Mouse (Mus musculus): ENCODE data around the gene Akt3. TPM values are rescaled to one million over a fixed set of nuclear protein-coding genes. Genes with fewer than 3 reads are reported as not detected.

Gene Akt3
- polyA plus RNA-seq (2012; rRNA removed), result 2.7 and 3.6 TPM in 2 replicates

DNA sequence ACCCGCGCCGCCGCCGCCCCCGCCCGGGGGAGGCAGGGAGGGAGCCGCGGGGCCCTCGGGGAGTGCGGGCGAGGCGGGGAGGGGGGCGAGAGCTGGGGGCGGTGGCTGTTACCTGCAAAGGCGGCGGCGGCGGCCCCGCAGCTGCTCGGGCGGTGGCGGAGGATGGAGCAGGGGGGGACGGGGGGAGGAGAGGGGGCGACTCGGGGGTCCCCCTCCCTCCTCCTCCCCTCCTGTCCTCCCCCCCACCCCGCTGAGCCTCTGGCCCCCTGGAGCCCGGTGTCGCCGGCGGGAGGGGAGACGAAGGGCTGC lies at the start of gene Akt3:
TSS of gene Akt3 (minus strand) at position 170 of the 309 bp plus-strand sequence.
- WGBS, result no CpG with 5 or more reads among the region's 32 CpGs
- H3K27me3 ChIP-seq (replicated peaks; ENCODE audit: control insufficient read depth, insufficient read depth, low read length), result no peaks in the 10 kb centered on the region
- peak within 1 kb of the TSS; percentile 24; the same call in 1 of the 2 replicates for H3K27ac ChIP-seq (ENCODE audit: insufficient read depth, low read depth, low read length)
- no peak for DNase-seq
- H3K4me1 ChIP-seq (ENCODE audit: control insufficient read depth, insufficient read depth, low read length), result no peaks in the 10 kb centered on the region
- H3K4me3 ChIP-seq (ENCODE audit: insufficient read depth, low read depth, low read length), result peak within 1 kb of the TSS; percentile 77
- TF ChIP-seq POLR2A (IDR thresholded peaks at IDR 0.05; ENCODE audit: low read depth, low read length) (no peak), CTCF (conservative IDR thresholded peaks at IDR 0.05; ENCODE audit: insufficient read depth, insufficient read length, low read depth, low read length) (no peak)
- H3K36me3 ChIP-seq (ENCODE audit: control insufficient read depth, insufficient read depth, low read length), result no peaks in the 10 kb centered on the region

- WGBS, result 90% methylated on average over 11 of the region's 11 CpGs
- H3K27me3 ChIP-seq (replicated peaks; ENCODE audit: control insufficient read depth, insufficient read depth, low read length), result no peaks in the 10 kb centered on the region
- no peak overlapping the region for H3K4me3 ChIP-seq (ENCODE audit: insufficient read depth, low read depth, low read length)
- TF ChIP-seq POLR2A (IDR thresholded peaks at IDR 0.05; ENCODE audit: low read depth, low read length), result no peak
- no peak for TF ChIP-seq CTCF (conservative IDR thresholded peaks at IDR 0.05; ENCODE audit: insufficient read depth, insufficient read length, low read depth, low read length)
- H3K4me1 ChIP-seq (ENCODE audit: control insufficient read depth, insufficient read depth, low read length), result no peaks in the 10 kb centered on the region
- no peak overlapping the region for H3K27ac ChIP-seq (ENCODE audit: insufficient read depth, low read depth, low read length)
- no peaks in the 10 kb centered on the region for H3K36me3 ChIP-seq (ENCODE audit: control insufficient read depth, insufficient read depth, low read length)
- no peak for DNase-seq
Observed at GRCm38 (mm10) chr1:177307549-177307948, 49.5 kb upstream of the Akt3 start.

GRCm38 (mm10) chr1:177298231-177298630 lies 40.2 kb upstream of the Akt3 start:
- no peak for TF ChIP-seq CTCF (conservative IDR thresholded peaks at IDR 0.05; ENCODE audit: insufficient read depth, insufficient read length, low read depth, low read length)
- no peak for TF ChIP-seq POLR2A (IDR thresholded peaks at IDR 0.05; ENCODE audit: low read depth, low read length)
- Histone ChIP-seq H3K36me3 (ENCODE audit: control insufficient read depth, insufficient read depth, low read length) (no peaks in the 10 kb centered on the region), H3K27me3 (replicated peaks; ENCODE audit: control insufficient read depth, insufficient read depth, low read length) (no peaks in the 10 kb centered on the region), H3K4me3 (ENCODE audit: insufficient read depth, low read depth, low read length) (no peak overlapping the region), H3K4me1 (ENCODE audit: control insufficient read depth, insufficient read depth, low read length) (no peaks in the 10 kb centered on the region), H3K27ac (ENCODE audit: insufficient read depth, low read depth, low read length) (no peak overlapping the region)
- WGBS, result 93% methylated on average over 1 of the region's 1 CpGs
- no peak for DNase-seq

GRCm38 (mm10) chr1:177286764-177287163 lies 28.8 kb upstream of the Akt3 start:
- TF ChIP-seq POLR2A (IDR thresholded peaks at IDR 0.05; ENCODE audit: low read depth, low read length), result no peak
- no peak for TF ChIP-seq CTCF (conservative IDR thresholded peaks at IDR 0.05; ENCODE audit: insufficient read depth, insufficient read length, low read depth, low read length)
- DNase-seq, result no peak
- H3K27me3 ChIP-seq (replicated peaks; ENCODE audit: control insufficient read depth, insufficient read depth, low read length), result no peaks in the 10 kb centered on the region
- H3K4me1 ChIP-seq (ENCODE audit: control insufficient read depth, insufficient read depth, low read length), result no peaks in the 10 kb centered on the region
- no peaks in the 10 kb centered on the region for H3K36me3 ChIP-seq (ENCODE audit: control insufficient read depth, insufficient read depth, low read length)
- H3K4me3 ChIP-seq (ENCODE audit: insufficient read depth, low read depth, low read length), result no peak overlapping the region
- 16% methylated on average over 3 of the region's 3 CpGs for WGBS
- no peak overlapping the region for H3K27ac ChIP-seq (ENCODE audit: insufficient read depth, low read depth, low read length)

DNA sequence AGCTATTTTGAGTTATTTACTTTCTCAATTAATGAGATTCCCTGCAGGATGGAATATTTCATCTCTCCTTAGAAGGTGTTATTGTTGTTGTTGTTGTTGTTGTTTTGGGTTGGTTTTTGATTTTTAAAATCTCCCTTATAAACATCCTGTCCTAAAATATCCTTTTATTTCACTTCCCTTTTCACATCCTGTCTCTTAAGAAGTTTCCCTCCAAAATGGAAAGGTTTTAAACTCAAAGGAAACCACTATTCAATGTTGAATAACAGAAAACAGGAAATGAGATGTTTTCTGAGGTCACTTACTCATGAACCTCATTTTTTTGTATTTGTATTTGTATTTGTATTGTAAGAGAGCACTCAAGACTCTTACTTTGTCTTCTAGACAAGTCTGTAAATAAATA lies 23.9 kb upstream of the Akt3 start:
- H3K27ac ChIP-seq (ENCODE audit: insufficient read depth, low read depth, low read length), result no peak overlapping the region
- H3K27me3 ChIP-seq (replicated peaks; ENCODE audit: control insufficient read depth, insufficient read depth, low read length), result no peaks in the 10 kb centered on the region
- no peak for TF ChIP-seq CTCF (conservative IDR thresholded peaks at IDR 0.05; ENCODE audit: insufficient read depth, insufficient read length, low read depth, low read length)
- TF ChIP-seq POLR2A (IDR thresholded peaks at IDR 0.05; ENCODE audit: low read depth, low read length), result no peak
- no peak overlapping the region for H3K4me3 ChIP-seq (ENCODE audit: insufficient read depth, low read depth, low read length)
- H3K4me1 ChIP-seq (ENCODE audit: control insufficient read depth, insufficient read depth, low read length), result no peaks in the 10 kb centered on the region
- no peak for DNase-seq
- H3K36me3 ChIP-seq (ENCODE audit: control insufficient read depth, insufficient read depth, low read length), result no peaks in the 10 kb centered on the region

DNA sequence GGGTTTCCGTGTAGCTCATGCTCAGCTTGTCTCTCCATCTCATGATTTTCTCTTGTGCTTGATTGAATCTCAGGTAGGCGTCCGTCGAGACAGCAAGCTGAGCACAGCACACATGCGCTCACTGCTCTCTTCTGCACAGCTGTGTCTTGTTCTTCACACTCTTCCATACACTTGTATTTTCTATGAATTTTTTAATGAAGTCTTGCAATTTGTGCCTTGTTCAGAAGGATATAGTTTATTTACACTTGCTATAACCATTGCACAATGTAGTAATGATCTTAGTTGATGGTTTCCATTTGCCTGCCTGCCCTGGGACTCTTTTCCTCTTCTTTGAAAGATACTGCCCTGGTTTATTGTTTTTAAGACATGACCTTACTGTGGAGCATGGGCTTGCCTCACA lies 19.4 kb upstream of the Akt3 start:
- no peak overlapping the region for H3K4me3 ChIP-seq (ENCODE audit: insufficient read depth, low read depth, low read length)
- no peaks in the 10 kb centered on the region for H3K36me3 ChIP-seq (ENCODE audit: control insufficient read depth, insufficient read depth, low read length)
- no peaks in the 10 kb centered on the region for H3K27me3 ChIP-seq (replicated peaks; ENCODE audit: control insufficient read depth, insufficient read depth, low read length)
- H3K4me1 ChIP-seq (ENCODE audit: control insufficient read depth, insufficient read depth, low read length), result no peaks in the 10 kb centered on the region
- no peak overlapping the region for H3K27ac ChIP-seq (ENCODE audit: insufficient read depth, low read depth, low read length)
- TF ChIP-seq CTCF (conservative IDR thresholded peaks at IDR 0.05; ENCODE audit: insufficient read depth, insufficient read length, low read depth, low read length), result no peak
- no peak for TF ChIP-seq POLR2A (IDR thresholded peaks at IDR 0.05; ENCODE audit: low read depth, low read length)
- no peak for DNase-seq
- 95% methylated on average over 5 of the region's 5 CpGs for WGBS

DNA sequence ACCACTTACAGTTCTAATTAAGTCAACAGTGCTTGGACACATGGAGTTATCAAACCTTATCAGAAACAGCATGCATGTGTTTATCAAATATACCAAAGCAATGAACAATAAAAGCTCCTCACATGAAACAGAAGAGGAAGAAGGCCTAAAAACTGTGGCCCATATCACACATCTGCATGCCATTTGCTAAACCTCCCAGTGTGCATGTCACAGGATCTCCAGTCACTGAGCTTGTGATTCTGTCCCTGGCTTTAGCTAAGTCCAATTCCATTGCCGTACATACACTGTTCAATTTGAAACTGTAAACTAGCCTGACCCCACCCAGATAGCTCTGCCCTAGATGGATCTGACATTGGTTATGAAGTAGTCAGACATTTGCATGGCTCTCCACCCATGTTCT lies 9.6 kb upstream of the Akt3 start:
- no peak for TF ChIP-seq CTCF (conservative IDR thresholded peaks at IDR 0.05; ENCODE audit: insufficient read depth, insufficient read length, low read depth, low read length)
- TF ChIP-seq POLR2A (IDR thresholded peaks at IDR 0.05; ENCODE audit: low read depth, low read length), result no peak
- Histone ChIP-seq H3K36me3 (ENCODE audit: control insufficient read depth, insufficient read depth, low read length) (no peaks in the 10 kb centered on the region), H3K4me3 (ENCODE audit: insufficient read depth, low read depth, low read length) (no peak overlapping the region), H3K27me3 (replicated peaks; ENCODE audit: control insufficient read depth, insufficient read depth, low read length) (no peaks in the 10 kb centered on the region), H3K4me1 (ENCODE audit: control insufficient read depth, insufficient read depth, low read length) (no peaks in the 10 kb centered on the region), H3K27ac (ENCODE audit: insufficient read depth, low read depth, low read length) (no peak overlapping the region)
- WGBS, result 81% methylated on average over 1 of the region's 1 CpGs
- no peak for DNase-seq

- no peaks in the 10 kb centered on the region for H3K27me3 ChIP-seq (replicated peaks; ENCODE audit: control insufficient read depth, insufficient read depth, low read length)
- no peak overlapping the region for H3K27ac ChIP-seq (ENCODE audit: insufficient read depth, low read depth, low read length)
- no peak overlapping the region for H3K4me3 ChIP-seq (ENCODE audit: insufficient read depth, low read depth, low read length)
- WGBS, result 73% methylated on average over 2 of the region's 2 CpGs
- DNase-seq, result no peak
- no peaks in the 10 kb centered on the region for H3K36me3 ChIP-seq (ENCODE audit: control insufficient read depth, insufficient read depth, low read length)
- H3K4me1 ChIP-seq (ENCODE audit: control insufficient read depth, insufficient read depth, low read length), result no peaks in the 10 kb centered on the region
- no peak for TF ChIP-seq POLR2A (IDR thresholded peaks at IDR 0.05; ENCODE audit: low read depth, low read length)
Observed at GRCm38 (mm10) chr1:177262926-177263325, 4.9 kb upstream of the Akt3 start.
